Mouse (Mus musculus) MEL (cell line): ENCODE results near the gene Pxk. TPM values are rescaled to one million over a fixed set of nuclear protein-coding genes. Genes with fewer than 3 reads are reported as not detected.

Experiments used
- DNase-seq: peaks from one replicate; pipeline ENCODE4 v3.0.0; 2011; ENCODE audit warnings: low read depth, low spot score
- H3K27ac ChIP-seq: 2 replicates; pipeline ENCODE4 v1.5.1; 2012; ENCODE audit warnings: low read depth, mild to moderate bottlenecking, control low read depth, low read length, moderate library complexity; ENCODE audit not compliant: control insufficient read depth
- H3K27me3 ChIP-seq, 2 experiments: fragments of 150-350 bp in 1 of 2; sonication (generic) in 1 of 2; 2 replicates each; pipeline ENCODE4 v1.6.1; 2012; ENCODE audit warnings: low read length in 2 of 2, mild to moderate bottlenecking in 2 of 2, improper control_type of control experiment in 1 of 2, moderate library complexity in 1 of 2; ENCODE audit not compliant: insufficient read depth in 2 of 2, control insufficient read depth in 1 of 2
- H3K36me3 ChIP-seq, 2 experiments: 2 replicates each; pipeline ENCODE4 v1.6.1; 2012 to 2014; ENCODE audit warnings: low read length in 2 of 2, improper control_type of control experiment in 1 of 2, inconsistent platforms in 1 of 2, mild to moderate bottlenecking in 1 of 2; ENCODE audit not compliant: insufficient read depth in 2 of 2, control insufficient read depth in 1 of 2
- H3K4me1 ChIP-seq, 2 experiments: fragments of 150-350 bp in 1 of 2; sonication (generic) in 1 of 2; 2 replicates each; pipeline ENCODE4 v1.6.1; 2012; ENCODE audit warnings: low read length in 2 of 2, improper control_type of control experiment in 1 of 2, mild to moderate bottlenecking in 1 of 2; ENCODE audit not compliant: insufficient read depth in 2 of 2, control insufficient read depth in 1 of 2
- H3K4me3 ChIP-seq, 2 experiments: fragments of 150-350 bp in 1 of 2; sonication (generic) in 1 of 2; 2 replicates each; pipeline ENCODE4 v1.5.1; 2012; ENCODE audit warnings: low read depth in 2 of 2, low read length in 2 of 2, mild to moderate bottlenecking in 2 of 2, moderate library complexity in 2 of 2, control low read depth in 1 of 2, improper control_type of control experiment in 1 of 2; ENCODE audit not compliant: control insufficient read depth in 1 of 2, insufficient read depth in 1 of 2
- H3K79me2 ChIP-seq: 2 replicates; pipeline ENCODE4 v1.6.1; 2012; ENCODE audit warnings: mild to moderate bottlenecking, low read length, moderate library complexity; ENCODE audit not compliant: control insufficient read depth, poor library complexity, insufficient read depth
- H3K9ac ChIP-seq: 2 replicates; pipeline ENCODE4 v1.6.1; 2012; ENCODE audit warnings: low read depth, mild to moderate bottlenecking, control low read depth, low read length, moderate library complexity; ENCODE audit not compliant: control insufficient read depth, poor library complexity, severe bottlenecking
- H3K9me3 ChIP-seq: fragments of 150-350 bp; sonication (generic); replicated peaks from 2 replicates; pipeline ENCODE4 v1.6.1; 2012; ENCODE audit warnings: mild to moderate bottlenecking, low read length, improper control_type of control experiment, moderate library complexity; ENCODE audit not compliant: insufficient read depth
- CHD1 ChIP-seq: IDR thresholded peaks from 2 replicates; pipeline ENCODE4 v1.6.1; 2012; ENCODE audit warnings: low read depth, mild to moderate bottlenecking, inconsistent platforms, low read length, improper control_type of control experiment
- EP300 ChIP-seq, 2 experiments: IDR thresholded peaks; 2 replicates each; pipeline ENCODE4 v1.6.1; 2011; ENCODE audit warnings: improper control_type of control experiment in 2 of 2, low read length in 2 of 2, low read depth in 1 of 2, mild to moderate bottlenecking in 1 of 2
- ETS1 ChIP-seq: IDR thresholded peaks from 2 replicates; pipeline ENCODE4 v1.6.1; 2012; ENCODE audit warnings: low read depth, mild to moderate bottlenecking, inconsistent platforms, low read length, improper control_type of control experiment, moderate library complexity
- KAT2A ChIP-seq: conservative IDR thresholded peaks from 2 replicates; pipeline ENCODE4 v1.6.1; 2012; ENCODE audit warnings: low read depth, low read length, improper control_type of control experiment, inconsistent platforms
- MAX ChIP-seq: IDR thresholded peaks from 2 replicates; pipeline ENCODE4 v1.6.1; 2011; ENCODE audit warnings: low read length, improper control_type of control experiment
- MAZ ChIP-seq: IDR thresholded peaks from 2 replicates; pipeline ENCODE4 v1.6.1; 2012; ENCODE audit warnings: low read depth, mild to moderate bottlenecking, inconsistent platforms, low read length, improper control_type of control experiment
- MYB ChIP-seq: IDR thresholded peaks from 2 replicates; pipeline ENCODE4 v1.6.1; 2011; ENCODE audit warnings: mild to moderate bottlenecking, low read depth, low read length, improper control_type of control experiment
- MYC ChIP-seq: IDR thresholded peaks from 2 replicates; pipeline ENCODE4 v1.6.1; 2011; ENCODE audit warnings: low read depth, mild to moderate bottlenecking, low read length, improper control_type of control experiment, moderate library complexity
- NRF1 ChIP-seq: IDR thresholded peaks from 2 replicates; pipeline ENCODE4 v1.6.1; 2014; ENCODE audit warnings: low read depth, mild to moderate bottlenecking, inconsistent platforms, low read length, improper control_type of control experiment, moderate library complexity; ENCODE audit not compliant: poor library complexity, insufficient read depth, severe bottlenecking
- POLR2AphosphoS2 ChIP-seq: IDR thresholded peaks from 2 replicates; pipeline ENCODE4 v1.6.1; 2011; ENCODE audit warnings: low read length, improper control_type of control experiment
- POLR2AphosphoS5 ChIP-seq: IDR thresholded peaks from 2 replicates; pipeline ENCODE4 v1.6.1; 2012; ENCODE audit warnings: low read depth, borderline replicate concordance, mild to moderate bottlenecking, inconsistent platforms, low read length, moderate library complexity, mixed read lengths
- RAD21 ChIP-seq: IDR thresholded peaks from 2 replicates; pipeline ENCODE4 v1.6.1; 2011; ENCODE audit warnings: mild to moderate bottlenecking, low read depth, low read length, improper control_type of control experiment
- RCOR1 ChIP-seq: IDR thresholded peaks from 2 replicates; pipeline ENCODE4 v1.6.1; 2012; ENCODE audit warnings: low read depth, mild to moderate bottlenecking, inconsistent platforms, low read length, improper control_type of control experiment
- SIN3A ChIP-seq: IDR thresholded peaks from 2 replicates; pipeline ENCODE4 v1.6.1; 2012; ENCODE audit warnings: low read length, improper control_type of control experiment, inconsistent platforms
- TAL1 ChIP-seq: IDR thresholded peaks from 2 replicates; pipeline ENCODE4 v1.6.1; 2012; ENCODE audit warnings: mild to moderate bottlenecking, inconsistent platforms, low read length, moderate library complexity, mixed read lengths
- TBP ChIP-seq: IDR thresholded peaks from 2 replicates; pipeline ENCODE4 v1.8.0; 2011; ENCODE audit warnings: low read depth, low read length, improper control_type of control experiment
- USF1 ChIP-seq: IDR thresholded peaks from 2 replicates; pipeline ENCODE4 v1.6.1; 2014; ENCODE audit warnings: low read depth, mild to moderate bottlenecking, inconsistent platforms, low read length, improper control_type of control experiment, moderate library complexity
- USF2 ChIP-seq, 2 experiments: IDR thresholded peaks; 2 replicates each; pipeline ENCODE4 v1.6.1; 2011 to 2012; ENCODE audit warnings: improper control_type of control experiment in 2 of 2, low read length in 2 of 2, borderline replicate concordance in 1 of 2, inconsistent platforms in 1 of 2, low read depth in 1 of 2, mild to moderate bottlenecking in 1 of 2; ENCODE audit not compliant: insufficient read depth in 1 of 2
- ZC3H11A ChIP-seq: IDR thresholded peaks from 2 replicates; pipeline ENCODE4 v1.6.1; 2012; ENCODE audit warnings: low read depth, mild to moderate bottlenecking, inconsistent platforms, low read length, improper control_type of control experiment
- ZKSCAN1 ChIP-seq: IDR thresholded peaks from 2 replicates; pipeline ENCODE4 v1.6.1; 2012; ENCODE audit warnings: low read depth, mild to moderate bottlenecking, inconsistent platforms, low read length, improper control_type of control experiment, moderate library complexity
- polyA plus RNA-seq, 2 experiments: library from polyadenylated mRNA; stranded (reverse) in 1 of 2; unstranded in 1 of 2; fragments of >175 nt in 1 of 2; fragments of >200 nt in 1 of 2; gene quantifications; 2 replicates each; pipeline versions ENCODE4 v1.2.1 to v1.2.4; 2012; ENCODE audit warnings: low replicate concordance in 2 of 2, low read depth in 1 of 2; ENCODE audit not compliant: insufficient read length in 2 of 2, insufficient read depth in 1 of 2, missing spikeins in 1 of 2
- total RNA-seq: library from RNA; depleted of rRNA; stranded (reverse); fragments of 300-350 nt; gene quantifications from 2 replicates; pipeline ENCODE4 v1.2.3, GENCODE M21; 2012

Pxk gene
- total and polyA plus RNA-seq, 3 experiments: 5.9 to 12.9 TPM; not detected in 1

DNA sequence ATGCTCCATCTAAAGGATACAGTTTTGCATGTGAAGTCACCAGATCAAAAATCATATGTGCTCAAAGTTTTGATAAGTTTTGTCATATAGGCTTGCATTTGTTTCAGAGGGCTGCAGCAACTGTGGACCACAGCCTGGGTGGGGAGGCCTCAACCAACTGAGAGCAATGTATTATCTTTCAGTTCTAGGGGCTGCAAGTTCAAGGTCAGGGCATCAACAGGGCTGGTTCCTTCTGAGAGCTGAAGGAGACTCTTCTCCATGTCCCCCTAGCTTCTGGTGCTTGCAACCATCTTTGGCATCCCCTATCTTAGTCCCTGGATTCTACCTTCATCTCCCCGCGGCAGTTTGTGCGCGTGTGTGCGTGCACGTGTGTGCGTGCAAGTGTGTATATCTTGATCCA, 45.4 kb upstream of the Pxk start:
- no peak overlapping the region for H3K9ac ChIP-seq
- no peak overlapping the region for H3K4me3 ChIP-seq
- no peaks in the 10 kb centered on the region for H3K4me1 ChIP-seq
- DNase-seq: no peak
- H3K27me3 ChIP-seq: no peaks in the 10 kb centered on the region; a peak in 1 of 4 replicates
- no peak overlapping the region for H3K27ac ChIP-seq
- H3K9me3 ChIP-seq: no peaks in the 10 kb centered on the region
- no peaks in the 10 kb centered on the region for H3K79me2 ChIP-seq
- TF ChIP-seq USF1: no peak
- TF ChIP-seq MYC: no peak
- H3K36me3 ChIP-seq: no peaks in the 10 kb centered on the region

DNA sequence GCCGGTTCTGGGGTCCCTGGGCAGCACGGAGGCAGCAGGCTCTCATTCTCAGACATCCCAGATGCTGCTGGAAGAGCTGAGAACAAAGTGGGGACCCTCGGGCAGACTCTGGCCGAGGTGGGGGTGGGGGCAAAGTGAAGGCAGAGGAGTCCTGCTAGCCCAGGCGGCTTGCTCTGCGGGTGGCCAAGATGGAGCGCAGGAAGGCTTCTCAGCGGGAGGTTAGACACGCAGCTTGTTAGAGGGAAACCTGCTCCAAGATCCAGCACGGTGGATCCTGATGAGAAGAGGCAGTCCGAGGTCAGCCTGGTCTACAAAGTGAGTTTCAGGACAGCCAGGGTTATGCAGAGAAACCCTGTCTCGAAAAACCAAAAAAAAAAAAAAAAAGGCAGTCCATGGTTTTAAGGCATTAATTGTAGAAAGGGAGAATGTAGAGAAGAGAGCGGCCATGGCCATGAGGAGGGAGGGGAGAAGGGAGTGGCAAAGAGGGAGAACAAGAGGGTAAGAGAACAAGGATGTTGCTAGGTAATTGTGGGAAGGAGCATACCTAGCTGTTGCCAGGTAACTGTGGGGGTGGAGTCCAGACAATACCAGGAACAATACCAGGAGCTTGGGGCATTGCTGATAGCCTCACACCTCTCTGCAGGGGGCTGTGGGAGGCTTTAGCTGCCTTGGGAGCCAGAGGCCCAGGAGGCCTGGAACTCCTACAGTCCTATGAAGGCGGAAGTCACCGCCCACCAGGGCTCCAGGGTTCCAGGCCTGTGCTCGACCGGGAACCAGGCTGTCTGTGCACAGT, 43.5 kb upstream of the Pxk start:
- Histone ChIP-seq H3K27me3 (no peaks in the 10 kb centered on the region; a peak in 1 of 4 replicates), H3K27ac (no peak overlapping the region), H3K9ac (no peak overlapping the region), H3K4me1 (no peaks in the 10 kb centered on the region), H3K9me3 (no peaks in the 10 kb centered on the region), H3K36me3 (no peaks in the 10 kb centered on the region), H3K79me2 (no peaks in the 10 kb centered on the region), H3K4me3 (no peak overlapping the region)
- no peak for DNase-seq
- TF ChIP-seq MAX (no peak), NRF1 (no peak), MAZ (no peak), TAL1 (no peak), ZKSCAN1 (no peak), POLR2AphosphoS5 (no peak), ZC3H11A (no peak), CHD1 (no peak), RCOR1 (no peak), MYB (no peak), POLR2AphosphoS2 (no peak), EP300 (IDR thresholded peaks at IDR 0.05; ENCODE audit: low read depth in 1 of 2, low read length in 2 of 2) (no peak), RAD21 (no peak), TBP (no peak), SIN3A (no peak), ETS1 (no peak), KAT2A (no peak), USF2 (IDR thresholded peaks at IDR 0.05; ENCODE audit: borderline replicate concordance in 1 of 2, insufficient read depth in 1 of 2, low read depth in 1 of 2, low read length in 2 of 2) (no peak)
